Mouse (Mus musculus): ENCODE measurements around the gene Nr2f2. TPM values are rescaled to one million over a fixed set of nuclear protein-coding genes. Genes with fewer than 3 reads are reported as not detected.

Nr2f2 gene
- polyA plus RNA-seq, 1 experiment from 2014 or later: 24.6 TPM

- 45% methylated on average over 16 of the region's 16 CpGs for WGBS
- H3K4me1 ChIP-seq (ENCODE audit: control insufficient read depth, insufficient read depth, low read length): peaks cover 20% of the 10 kb centered on the region
Observed at GRCm38 (mm10) chr7:70367591-70368267, 1.2 kb upstream of the Nr2f2 start.

DNA sequence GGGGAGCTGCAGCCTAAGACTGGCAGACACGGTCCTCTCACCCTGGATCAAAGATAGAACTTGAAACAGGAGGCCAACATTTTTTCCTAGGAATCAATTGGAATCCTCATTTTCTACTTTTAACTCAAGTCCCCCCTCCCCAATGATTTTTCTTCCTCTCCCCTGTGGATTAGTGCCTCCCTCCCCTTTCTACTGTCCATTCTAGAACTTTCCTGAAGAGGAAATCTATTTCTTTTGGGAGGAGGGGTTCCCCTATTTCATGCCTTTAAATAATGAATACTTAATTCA is 217 bp upstream of the Nr2f2 start:
- Histone ChIP-seq H3K4me1 (ENCODE audit: control insufficient read depth, insufficient read depth, low read length) (peaks cover 23% of the 10 kb centered on the region), H3K9me3 (ENCODE audit: control insufficient read depth, low read length) (no peaks in the 10 kb centered on the region), H3K27ac (ENCODE audit: low read length) (peak overlapping the region; percentile 76; the same call in 1 of the 2 replicates), H3K4me3 (ENCODE audit: low read length) (peak overlapping the region; percentile 62), H3K4me2 (ENCODE audit: low read depth, low read length) (peak overlapping the region; percentile 71), H3K27me3 (replicated peaks; ENCODE audit: control insufficient read depth, insufficient read depth, low read length) (peaks cover 25% of the 10 kb centered on the region), H3K36me3 (ENCODE audit: control insufficient read depth, insufficient read depth, low read length) (no peaks in the 10 kb centered on the region), H3K9ac (ENCODE audit: low read depth, low read length) (peak overlapping the region; percentile 72)
- 16% methylated on average over 1 of the region's 1 CpGs for WGBS
- ATAC-seq: no peak

More at GRCm38 (mm10) chr7:70367591-70368267, 1.2 kb upstream of the Nr2f2 start:
- Histone ChIP-seq H3K36me3 (ENCODE audit: control insufficient read depth, insufficient read depth, low read length) (no peaks in the 10 kb centered on the region), H3K27ac (ENCODE audit: low read length) (no peak overlapping the region), H3K9me3 (ENCODE audit: control insufficient read depth, low read length) (no peaks in the 10 kb centered on the region), H3K4me3 (ENCODE audit: low read length) (peak overlapping the region; percentile 11; the same call in 1 of the 2 replicates), H3K4me2 (ENCODE audit: low read depth, low read length) (peak overlapping the region; percentile 30; the same call in 1 of the 2 replicates), H3K9ac (ENCODE audit: low read depth, low read length) (0 out of 2 replicates have a peak overlapping the region, but pooled peaks have one; percentile 27), H3K27me3 (replicated peaks; ENCODE audit: control insufficient read depth, insufficient read depth, low read length) (peaks cover 24% of the 10 kb centered on the region)
- ATAC-seq: no peak

GRCm38 (mm10) chr7:70365401-70365811 is 1.1 kb downstream of the Nr2f2 start:
- H3K27me3 ChIP-seq (replicated peaks; ENCODE audit: control insufficient read depth, insufficient read depth, low read length): peaks cover 20% of the 10 kb centered on the region
- ATAC-seq: no peak
- peak overlapping the region; percentile 72 for H3K9ac ChIP-seq (ENCODE audit: low read depth, low read length)
- peak overlapping the region; percentile 62 for H3K4me3 ChIP-seq (ENCODE audit: low read length)
- H3K9me3 ChIP-seq (ENCODE audit: control insufficient read depth, low read length): no peaks in the 10 kb centered on the region
- peak overlapping the region; percentile 71 for H3K4me2 ChIP-seq (ENCODE audit: low read depth, low read length)
- H3K4me1 ChIP-seq (ENCODE audit: control insufficient read depth, insufficient read depth, low read length): peaks cover 23% of the 10 kb centered on the region
- no peaks in the 10 kb centered on the region for H3K36me3 ChIP-seq (ENCODE audit: control insufficient read depth, insufficient read depth, low read length)
- H3K27ac ChIP-seq (ENCODE audit: low read length): peak overlapping the region; percentile 76
- WGBS: under 1% methylated on average over 17 of the region's 17 CpGs

GRCm38 (mm10) chr7:70364798-70365197 is 1.7 kb downstream of the Nr2f2 start:
- H3K9me3 ChIP-seq (ENCODE audit: control insufficient read depth, low read length): no peaks in the 10 kb centered on the region
- H3K9ac ChIP-seq (ENCODE audit: low read depth, low read length): peak overlapping the region; percentile 72
- peaks cover 18% of the 10 kb centered on the region for H3K4me1 ChIP-seq (ENCODE audit: control insufficient read depth, insufficient read depth, low read length)
- H3K4me3 ChIP-seq (ENCODE audit: low read length): peak overlapping the region; percentile 62
- no peaks in the 10 kb centered on the region for H3K36me3 ChIP-seq (ENCODE audit: control insufficient read depth, insufficient read depth, low read length)
- peak overlapping the region; percentile 71 for H3K4me2 ChIP-seq (ENCODE audit: low read depth, low read length)
- peaks cover 17% of the 10 kb centered on the region for H3K27me3 ChIP-seq (replicated peaks; ENCODE audit: control insufficient read depth, insufficient read depth, low read length)
- H3K27ac ChIP-seq (ENCODE audit: low read length): peak overlapping the region; percentile 61; the same call in 1 of the 2 replicates
- 3% methylated on average over 3 of the region's 3 CpGs for WGBS
- no peak for ATAC-seq

- Histone ChIP-seq H3K4me1 (ENCODE audit: control insufficient read depth, insufficient read depth, low read length) (peaks cover 15% of the 10 kb centered on the region), H3K27ac (ENCODE audit: low read length) (no peak overlapping the region), H3K9ac (ENCODE audit: low read depth, low read length) (no peak overlapping the region), H3K27me3 (replicated peaks; ENCODE audit: control insufficient read depth, insufficient read depth, low read length) (peaks cover 6% of the 10 kb centered on the region; the same call in 1 of the 2 replicates), H3K4me3 (ENCODE audit: low read length) (0 out of 2 replicates have a peak overlapping the region, but pooled peaks have one; percentile 12), H3K4me2 (ENCODE audit: low read depth, low read length) (peak overlapping the region; percentile 10; the same call in 1 of the 2 replicates), H3K36me3 (ENCODE audit: control insufficient read depth, insufficient read depth, low read length) (no peaks in the 10 kb centered on the region), H3K9me3 (ENCODE audit: control insufficient read depth, low read length) (no peaks in the 10 kb centered on the region)
- 67% methylated on average over 4 of the region's 4 CpGs for WGBS
- ATAC-seq: no peak
Observed at GRCm38 (mm10) chr7:70363351-70363750, 3.2 kb downstream of the Nr2f2 start.

DNA sequence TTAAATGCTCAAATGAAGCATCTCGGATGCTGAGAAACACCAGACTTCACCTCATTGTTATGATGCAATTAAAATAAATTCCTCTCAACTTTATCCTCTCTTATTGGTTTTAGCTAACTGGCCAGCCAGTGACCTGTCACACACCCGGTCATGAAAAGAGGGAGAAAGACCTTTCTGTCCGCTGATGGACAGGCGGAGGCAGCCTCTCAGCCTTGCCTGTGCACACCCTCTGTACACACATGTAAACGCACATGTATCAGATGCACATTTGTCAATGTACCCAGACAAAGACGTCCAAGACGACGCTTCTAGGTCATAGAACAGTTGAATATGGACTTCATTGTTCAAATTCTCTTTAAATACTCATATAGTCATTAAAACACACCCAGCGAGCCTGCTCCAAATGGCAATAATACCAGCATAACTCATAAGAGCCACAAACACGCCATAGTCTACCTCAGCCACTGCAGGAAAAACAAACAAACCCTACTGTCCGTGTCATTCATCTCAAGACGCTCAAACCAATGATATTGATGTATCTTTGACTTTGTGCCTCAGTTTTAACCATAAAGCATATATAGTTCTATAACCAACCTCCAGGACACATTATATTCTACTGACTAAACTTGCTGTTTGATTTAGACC is 3.9 kb downstream of the Nr2f2 start:
- ATAC-seq: no peak
- WGBS: 34% methylated on average over 12 of the region's 12 CpGs
- peak overlapping the region; percentile 79 for H3K4me3 ChIP-seq (ENCODE audit: low read length)
- H3K9ac ChIP-seq (ENCODE audit: low read depth, low read length): peak overlapping the region; percentile 71; the same call in 1 of the 2 replicates
- peaks cover 18% of the 10 kb centered on the region for H3K4me1 ChIP-seq (ENCODE audit: control insufficient read depth, insufficient read depth, low read length)
- no peaks in the 10 kb centered on the region for H3K9me3 ChIP-seq (ENCODE audit: control insufficient read depth, low read length)
- no peak overlapping the region for H3K27ac ChIP-seq (ENCODE audit: low read length)
- H3K36me3 ChIP-seq (ENCODE audit: control insufficient read depth, insufficient read depth, low read length): no peaks in the 10 kb centered on the region
- H3K27me3 ChIP-seq (replicated peaks; ENCODE audit: control insufficient read depth, insufficient read depth, low read length): peaks cover 4% of the 10 kb centered on the region; the same call in 1 of the 2 replicates
- H3K4me2 ChIP-seq (ENCODE audit: low read depth, low read length): peak overlapping the region; percentile 87

GRCm38 (mm10) chr7:70361383-70362364 is 4.9 kb downstream of the Nr2f2 start:
- peak; percentile 86 for ATAC-seq

DNA sequence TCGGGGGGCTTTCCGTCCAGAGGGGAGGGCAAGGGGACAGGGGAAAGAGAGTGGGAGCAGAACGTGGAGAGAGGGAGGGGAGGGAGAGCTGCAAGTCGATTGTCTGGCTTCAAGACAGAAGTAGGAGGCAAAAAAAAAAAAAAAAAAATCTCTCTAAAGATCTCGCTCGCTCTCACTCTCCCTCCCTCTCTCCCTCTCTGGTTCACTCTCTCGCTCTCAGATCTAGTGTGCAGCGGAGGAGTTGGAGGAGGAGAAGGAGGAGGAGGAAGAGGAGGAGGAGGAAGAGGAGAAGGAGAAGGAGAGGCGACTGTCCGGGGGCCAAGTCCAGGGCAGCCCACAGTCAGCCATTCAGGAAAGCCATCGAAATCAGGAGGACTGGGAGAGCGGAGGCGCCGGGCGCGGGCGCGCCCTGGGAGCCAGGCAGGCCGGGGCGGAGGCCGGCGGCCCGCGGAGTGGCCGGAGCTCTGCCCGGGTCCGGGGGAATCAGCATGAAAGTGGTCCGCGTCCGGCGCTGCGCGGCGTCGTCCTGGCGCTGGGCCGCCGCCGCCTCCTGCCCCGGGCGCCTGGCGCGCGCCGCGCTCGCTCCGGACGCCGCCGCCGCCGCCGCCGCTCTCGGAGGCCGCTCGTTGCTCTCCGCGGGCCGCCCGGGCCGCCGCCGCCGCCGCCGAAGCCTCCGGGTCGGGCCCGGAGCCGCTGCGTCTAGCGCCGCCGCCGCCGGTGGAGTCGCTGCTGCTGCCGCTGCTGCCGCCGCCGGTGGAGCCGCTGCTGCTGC is 5.7 kb downstream of the Nr2f2 start:
- Histone ChIP-seq H3K9me3 (ENCODE audit: control insufficient read depth, low read length) (no peaks in the 10 kb centered on the region), H3K9ac (ENCODE audit: low read depth, low read length) (peak overlapping the region; percentile 96), H3K4me3 (ENCODE audit: low read length) (peak overlapping the region; percentile 79), H3K4me2 (ENCODE audit: low read depth, low read length) (peak overlapping the region; percentile 87), H3K27me3 (replicated peaks; ENCODE audit: control insufficient read depth, insufficient read depth, low read length) (0 out of 2 replicates have a peak, but pooled peaks cover 2% of the 10 kb centered on the region), H3K27ac (ENCODE audit: low read length) (peak overlapping the region; percentile 100), H3K4me1 (ENCODE audit: control insufficient read depth, insufficient read depth, low read length) (peaks cover 25% of the 10 kb centered on the region), H3K36me3 (ENCODE audit: control insufficient read depth, insufficient read depth, low read length) (no peaks in the 10 kb centered on the region)
- ATAC-seq: peak; percentile 29
- under 1% methylated on average over 57 of the region's 84 CpGs for WGBS

More at GRCm38 (mm10) chr7:70361383-70362364, 4.9 kb downstream of the Nr2f2 start:
- Histone ChIP-seq H3K36me3 (ENCODE audit: control insufficient read depth, insufficient read depth, low read length) (no peaks in the 10 kb centered on the region), H3K4me3 (ENCODE audit: low read length) (peak overlapping the region; percentile 79), H3K9me3 (ENCODE audit: control insufficient read depth, low read length) (no peaks in the 10 kb centered on the region), H3K27ac (ENCODE audit: low read length) (peak overlapping the region; percentile 100), H3K27me3 (replicated peaks; ENCODE audit: control insufficient read depth, insufficient read depth, low read length) (0 out of 2 replicates have a peak, but pooled peaks cover 2% of the 10 kb centered on the region), H3K4me1 (ENCODE audit: control insufficient read depth, insufficient read depth, low read length) (peaks cover 20% of the 10 kb centered on the region), H3K4me2 (ENCODE audit: low read depth, low read length) (peak overlapping the region; percentile 87), H3K9ac (ENCODE audit: low read depth, low read length) (peak overlapping the region; percentile 96)
- under 1% methylated on average over 97 of the region's 98 CpGs for WGBS

Data from intestine, embryonic 16.5 days (tissue).